Mouse (Mus musculus): ENCODE measurements around the gene Lhx2. TPM values are rescaled to one million over a fixed set of nuclear protein-coding genes. Genes with fewer than 3 reads are reported as not detected.

Gene Lhx2
- total and polyA plus RNA-seq, 2 experiments from 2014 or later, result 45.9 to 82.8 TPM

- ATAC-seq (no peak), DNase-seq (no peak)
- Histone ChIP-seq H3K27ac (ENCODE audit: low read depth, low read length) (no peak overlapping the region), H3K9ac (no peak overlapping the region), H3K27me3 (ENCODE audit: insufficient read depth, low read length) (peaks cover 10% of the 10 kb centered on the region), H3K9me3 (ENCODE audit: low read length) (no peaks in the 10 kb centered on the region), H3K4me2 (ENCODE audit: low read depth) (no peak overlapping the region), H3K36me3 (ENCODE audit: insufficient read depth) (no peaks in the 10 kb centered on the region), H3K4me1 (ENCODE audit: insufficient read depth) (no peaks in the 10 kb centered on the region), H3K4me3 (ENCODE audit: low read depth, low read length) (no peak overlapping the region)
- 87% methylated on average over 7 of the region's 7 CpGs for WGBS
- no peak for TF ChIP-seq CTCF (IDR thresholded peaks at IDR 0.05; ENCODE audit: low read depth)
Measured at GRCm38 (mm10) chr2:38377254-38377653, 38.2 kb downstream of the Lhx2 start.

DNA sequence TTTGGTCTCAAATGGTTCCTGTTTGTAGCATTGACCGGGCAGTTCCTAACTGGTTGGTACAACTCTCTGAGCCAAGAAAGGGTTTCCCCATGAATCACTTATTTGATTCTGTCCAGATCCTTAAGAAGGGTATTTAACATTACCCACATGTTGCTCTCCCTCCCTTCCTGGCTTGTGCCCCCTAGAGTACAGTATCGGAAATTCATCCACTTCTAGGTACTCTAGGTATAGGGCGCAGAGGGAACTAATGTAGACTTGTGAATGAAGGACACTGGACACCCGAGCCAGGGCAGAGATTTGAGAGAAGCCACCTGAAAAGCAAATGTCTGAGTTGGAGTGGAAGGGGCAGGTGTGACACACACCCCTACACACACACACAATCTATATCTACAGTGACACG is 39.3 kb downstream of the Lhx2 start:
- H3K4me1 ChIP-seq (ENCODE audit: insufficient read depth), result no peaks in the 10 kb centered on the region
- peak; percentile 57 for TF ChIP-seq CTCF (IDR thresholded peaks at IDR 0.05; ENCODE audit: low read depth)
- no peak overlapping the region for H3K4me3 ChIP-seq (ENCODE audit: low read depth, low read length)
- H3K36me3 ChIP-seq (ENCODE audit: insufficient read depth), result no peaks in the 10 kb centered on the region
- DNase-seq (peak; percentile 17), ATAC-seq (no peak)
- WGBS, result 47% methylated on average over 5 of the region's 5 CpGs
- peaks cover 10% of the 10 kb centered on the region for H3K27me3 ChIP-seq (ENCODE audit: insufficient read depth, low read length)
- no peak overlapping the region for H3K4me2 ChIP-seq (ENCODE audit: low read depth)
- H3K9me3 ChIP-seq (ENCODE audit: low read length), result no peaks in the 10 kb centered on the region
- H3K27ac ChIP-seq (ENCODE audit: low read depth, low read length), result no peak overlapping the region
- no peak overlapping the region for H3K9ac ChIP-seq

DNA sequence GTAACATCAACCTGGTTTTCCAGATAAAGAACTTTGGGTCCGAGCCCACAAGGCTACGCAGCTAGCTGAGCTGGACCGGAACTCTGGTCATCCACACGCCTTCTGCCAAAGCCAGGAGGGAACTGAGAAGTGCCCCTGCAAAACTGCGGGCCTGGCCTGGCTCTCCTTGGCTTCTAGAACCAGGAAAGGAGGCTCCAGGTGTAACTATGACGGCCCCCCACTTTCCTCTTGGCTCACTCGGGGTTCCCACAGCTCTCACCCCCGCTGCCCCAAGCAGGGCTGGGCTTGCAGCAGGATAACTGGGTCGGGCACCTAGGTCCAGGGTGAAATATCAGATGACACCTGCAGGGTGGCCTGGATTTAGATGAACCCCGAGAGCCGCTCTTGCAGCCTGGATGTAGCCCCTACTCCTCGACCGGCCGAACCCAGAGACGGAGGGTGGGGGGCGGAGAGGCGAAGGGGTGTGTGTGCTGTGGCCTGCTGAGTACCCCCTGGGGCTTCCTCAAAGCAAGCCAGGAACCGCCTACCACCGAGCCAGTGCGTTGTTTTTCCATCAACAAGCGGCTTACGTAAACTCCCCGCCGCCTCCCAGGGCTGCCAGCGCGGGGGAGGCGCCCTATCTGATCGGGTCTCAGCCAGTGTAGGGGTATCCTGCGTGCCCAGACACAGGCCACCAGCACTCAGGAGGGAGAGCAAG is 39.9 kb downstream of the Lhx2 start:
- H3K9ac ChIP-seq, result no peak overlapping the region
- ATAC-seq, result no peak

DNA sequence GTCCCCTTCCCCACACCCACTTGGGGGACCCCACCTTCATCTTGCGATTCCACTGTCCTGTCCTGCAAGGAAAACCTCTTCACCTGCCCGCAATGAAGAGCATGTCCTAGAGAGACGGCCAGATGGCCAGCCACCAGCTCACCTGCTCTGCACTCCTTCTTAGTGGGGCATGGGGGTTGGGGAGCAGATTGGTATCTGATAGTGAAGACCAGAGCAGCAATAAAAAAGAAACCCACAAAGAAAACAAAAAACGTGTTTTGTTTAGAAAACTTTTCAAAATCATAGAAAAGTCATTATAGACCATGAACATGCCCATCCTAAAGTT is 40.4 kb downstream of the Lhx2 start:
- TF ChIP-seq CTCF (IDR thresholded peaks at IDR 0.05; ENCODE audit: low read depth), result no peak
- no peak for ATAC-seq
- H3K27ac ChIP-seq (ENCODE audit: low read depth, low read length), result no peak overlapping the region
- H3K4me2 ChIP-seq (ENCODE audit: low read depth), result peak overlapping the region; percentile 34
- no peaks in the 10 kb centered on the region for H3K36me3 ChIP-seq (ENCODE audit: insufficient read depth)
- no peaks in the 10 kb centered on the region for H3K9me3 ChIP-seq (ENCODE audit: low read length)
- H3K4me1 ChIP-seq (ENCODE audit: insufficient read depth), result no peaks in the 10 kb centered on the region
- DNase-seq, result no peak
- WGBS, result 24% methylated on average over 4 of the region's 4 CpGs
- no peak overlapping the region for H3K9ac ChIP-seq
- peak overlapping the region; percentile 3; the same call in 1 of the 2 replicates for H3K4me3 ChIP-seq (ENCODE audit: low read depth, low read length)
- peaks cover 10% of the 10 kb centered on the region for H3K27me3 ChIP-seq (ENCODE audit: insufficient read depth, low read length)

More for the DNA sequence above, 39.9 kb downstream of the Lhx2 start:
- Histone ChIP-seq H3K27ac (ENCODE audit: low read depth, low read length) (no peak overlapping the region), H3K4me1 (ENCODE audit: insufficient read depth) (no peaks in the 10 kb centered on the region), H3K36me3 (ENCODE audit: insufficient read depth) (no peaks in the 10 kb centered on the region), H3K4me2 (ENCODE audit: low read depth) (peak overlapping the region; percentile 34), H3K4me3 (ENCODE audit: low read depth, low read length) (peak overlapping the region; percentile 3; the same call in 1 of the 2 replicates), H3K27me3 (ENCODE audit: insufficient read depth, low read length) (peaks cover 10% of the 10 kb centered on the region), H3K9me3 (ENCODE audit: low read length) (no peaks in the 10 kb centered on the region)
- 15% methylated on average over 29 of the region's 29 CpGs for WGBS
- no peak for DNase-seq
- no peak for TF ChIP-seq CTCF (IDR thresholded peaks at IDR 0.05; ENCODE audit: low read depth)

GRCm38 (mm10) chr2:38380136-38381083 is 41.3 kb downstream of the Lhx2 start:
- H3K27me3 ChIP-seq (ENCODE audit: insufficient read depth, low read length), result peaks cover 10% of the 10 kb centered on the region

DNA sequence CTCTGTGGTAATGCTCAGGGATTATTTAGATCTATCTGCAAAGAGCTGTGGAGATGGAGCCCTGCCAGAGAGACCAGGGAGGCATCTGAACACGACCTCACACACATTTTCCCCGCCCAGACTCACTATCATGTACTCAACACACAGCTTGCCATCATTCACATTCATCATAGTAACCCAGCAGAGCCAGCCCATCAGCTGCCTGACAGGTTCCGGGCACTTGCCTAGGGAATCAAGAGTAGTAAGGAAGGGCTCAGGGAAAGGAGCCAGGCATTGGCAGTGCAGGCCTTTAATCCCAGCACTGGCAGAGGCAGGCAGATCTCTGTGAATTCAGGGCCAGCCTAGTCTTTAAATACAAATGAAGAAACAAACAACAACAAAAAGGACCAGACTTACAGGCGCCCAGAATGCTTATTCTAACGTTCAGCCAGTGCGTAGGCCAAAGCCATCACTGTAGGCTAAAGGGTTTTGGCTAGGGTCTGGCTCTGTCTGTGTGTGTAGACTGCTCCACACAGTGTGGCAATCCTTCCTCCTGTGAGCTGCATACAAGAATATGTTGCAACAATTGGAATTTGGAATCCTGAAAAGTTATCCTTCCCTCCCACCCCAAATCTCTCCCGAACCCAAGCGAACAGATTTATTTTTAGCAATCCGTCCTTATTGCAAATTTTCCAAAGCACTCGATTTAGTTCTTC is 48.6 kb downstream of the Lhx2 start:
- Histone ChIP-seq H3K9ac (no peak overlapping the region), H3K27me3 (ENCODE audit: insufficient read depth, low read length) (no peaks in the 10 kb centered on the region), H3K4me1 (ENCODE audit: insufficient read depth) (no peaks in the 10 kb centered on the region), H3K4me2 (ENCODE audit: low read depth) (no peak overlapping the region), H3K27ac (ENCODE audit: low read depth, low read length) (no peak overlapping the region), H3K9me3 (ENCODE audit: low read length) (no peaks in the 10 kb centered on the region), H3K4me3 (ENCODE audit: low read depth, low read length) (no peak overlapping the region), H3K36me3 (ENCODE audit: insufficient read depth) (no peaks in the 10 kb centered on the region)
- WGBS, result 61% methylated on average over 10 of the region's 10 CpGs
- DNase-seq (no peak), ATAC-seq (peak; percentile 70)
- no peak for TF ChIP-seq CTCF (IDR thresholded peaks at IDR 0.05; ENCODE audit: low read depth)

More at GRCm38 (mm10) chr2:38380136-38381083, 41.3 kb downstream of the Lhx2 start:
- ATAC-seq (no peak), DNase-seq (peak; percentile 6)
- Histone ChIP-seq H3K4me3 (ENCODE audit: low read depth, low read length) (no peak overlapping the region), H3K27ac (ENCODE audit: low read depth, low read length) (no peak overlapping the region), H3K4me1 (ENCODE audit: insufficient read depth) (no peaks in the 10 kb centered on the region), H3K4me2 (ENCODE audit: low read depth) (no peak overlapping the region), H3K36me3 (ENCODE audit: insufficient read depth) (no peaks in the 10 kb centered on the region), H3K9ac (no peak overlapping the region), H3K9me3 (ENCODE audit: low read length) (no peaks in the 10 kb centered on the region)
- 53% methylated on average over 10 of the region's 10 CpGs for WGBS
- no peak for TF ChIP-seq CTCF (IDR thresholded peaks at IDR 0.05; ENCODE audit: low read depth)
